Mouse (Mus musculus) heart, embryonic 15.5 days (tissue): Measurements from ENCODE around the gene Zbtb1. TPM values are rescaled to one million over a fixed set of nuclear protein-coding genes. Genes with fewer than 3 reads are reported as not detected.

Experiments used
- ATAC-seq: fragments of 200-750 bp; cut with Nextera tagmentation; replicated peaks from 2 replicates; pipeline ENCODE4 v1.8.0; 2017; ENCODE audit warnings: low read depth, moderate TSS enrichment; ENCODE audit not compliant: insufficient number of reproducible peaks, insufficient read depth, low FRiP score
- H3K27ac ChIP-seq: fragments of 300-500 bp; sonication (generic); 2 replicates; pipeline ENCODE4 v1.5.1; 2015; ENCODE audit warnings: mild to moderate bottlenecking, inconsistent platforms
- H3K27me3 ChIP-seq: fragments of 300-500 bp; sonication (generic); 2 replicates; pipeline ENCODE4 v1.6.1; 2015; ENCODE audit warnings: inconsistent platforms
- H3K36me3 ChIP-seq: fragments of 300-500 bp; sonication (generic); 2 replicates; pipeline ENCODE4 v1.6.1; 2015; ENCODE audit warnings: mild to moderate bottlenecking, inconsistent platforms
- H3K4me1 ChIP-seq: fragments of 300-500 bp; sonication (generic); replicated peaks from 2 replicates; pipeline ENCODE4 v1.6.1; 2015; ENCODE audit warnings: inconsistent platforms
- H3K4me2 ChIP-seq: fragments of 300-500 bp; sonication (generic); 2 replicates; pipeline ENCODE4 v1.6.1; 2015; ENCODE audit warnings: inconsistent platforms, mild to moderate bottlenecking, moderate library complexity
- H3K4me3 ChIP-seq: fragments of 300-500 bp; sonication (generic); 2 replicates; pipeline ENCODE4 v1.5.1; 2015; ENCODE audit warnings: mild to moderate bottlenecking, inconsistent platforms
- H3K9ac ChIP-seq: fragments of 300-500 bp; sonication (generic); 2 replicates; pipeline ENCODE4 v1.6.1; 2015; ENCODE audit warnings: mild to moderate bottlenecking, inconsistent platforms
- H3K9me3 ChIP-seq: fragments of 300-500 bp; sonication (generic); replicated peaks from 2 replicates; pipeline ENCODE4 v1.6.1; 2016; ENCODE audit warnings: inconsistent platforms
- WGBS: fragments of 180-500 bp; shearing (Covaris S2); methylation state at CpG from one replicate; pipeline ENCODE4 v1.1.7; 2015; ENCODE audit warnings: mixed read lengths; 5-methylcytosine and 5-hydroxymethylcytosine counted together
- polyA plus RNA-seq: library from polyadenylated mRNA; unstranded; fragments of >200 nt; fragmentation: Nextera tagmentation; extraction: Ambion mirVana; gene quantifications from 2 replicates; pipeline ENCODE4 v1.2.1, GENCODE M21; 2015

Gene Zbtb1
- polyA plus RNA-seq, 1 experiment from 2014 or later, result 5.7 TPM

GRCm38 (mm10) chr12:76388794-76389193 lies 18.7 kb downstream of the Zbtb1 start:
- ATAC-seq, result no peak
- Histone ChIP-seq H3K4me1 (no peaks in the 10 kb centered on the region), H3K9me3 (no peaks in the 10 kb centered on the region), H3K4me3 (no peak overlapping the region), H3K9ac (no peak overlapping the region), H3K27me3 (no peaks in the 10 kb centered on the region), H3K27ac (no peak overlapping the region), H3K4me2 (no peak overlapping the region), H3K36me3 (peaks cover 35% of the 10 kb centered on the region; the same call in 1 of the 2 replicates)
- WGBS, result 90% methylated on average over 11 of the region's 11 CpGs

DNA sequence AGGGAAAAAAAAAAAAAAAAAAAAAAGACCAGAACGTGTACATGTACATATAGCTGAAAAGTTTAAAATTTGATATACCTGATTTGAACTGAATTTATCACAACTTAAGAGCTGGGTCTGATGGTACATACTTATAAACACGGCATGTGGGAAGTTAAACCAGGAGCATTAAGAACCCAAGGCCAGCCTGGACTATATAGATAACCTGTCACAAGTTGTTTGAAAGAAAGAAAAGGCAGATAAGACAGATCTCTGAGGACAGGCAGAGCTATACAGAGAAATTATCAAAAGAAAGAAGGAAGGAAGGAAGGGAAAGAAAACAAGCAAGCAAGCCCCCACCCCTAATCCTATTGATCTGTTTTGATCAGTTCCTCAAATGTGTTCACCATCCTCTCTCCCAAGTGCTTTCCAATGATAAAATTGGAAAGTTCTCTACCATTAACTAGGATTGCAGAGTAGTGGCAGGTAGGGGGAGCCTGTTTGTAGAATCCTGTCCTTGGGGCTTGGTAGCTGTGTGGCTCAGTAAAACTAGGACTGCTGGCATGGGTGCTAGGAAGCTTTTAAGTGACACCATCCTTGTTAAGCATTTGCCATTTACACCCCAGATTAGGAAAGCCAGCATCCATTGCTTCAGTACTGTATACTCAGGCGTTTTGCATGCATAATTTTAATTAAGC lies 21.7 kb downstream of the Zbtb1 start:
- ATAC-seq, result no peak
- Histone ChIP-seq H3K4me3 (no peak overlapping the region), H3K27me3 (no peaks in the 10 kb centered on the region), H3K4me1 (no peaks in the 10 kb centered on the region), H3K9me3 (no peaks in the 10 kb centered on the region), H3K27ac (no peak overlapping the region), H3K36me3 (peaks cover 16% of the 10 kb centered on the region; the same call in 1 of the 2 replicates), H3K9ac (no peak overlapping the region), H3K4me2 (no peak overlapping the region)
- 73% methylated on average over 3 of the region's 3 CpGs for WGBS

DNA sequence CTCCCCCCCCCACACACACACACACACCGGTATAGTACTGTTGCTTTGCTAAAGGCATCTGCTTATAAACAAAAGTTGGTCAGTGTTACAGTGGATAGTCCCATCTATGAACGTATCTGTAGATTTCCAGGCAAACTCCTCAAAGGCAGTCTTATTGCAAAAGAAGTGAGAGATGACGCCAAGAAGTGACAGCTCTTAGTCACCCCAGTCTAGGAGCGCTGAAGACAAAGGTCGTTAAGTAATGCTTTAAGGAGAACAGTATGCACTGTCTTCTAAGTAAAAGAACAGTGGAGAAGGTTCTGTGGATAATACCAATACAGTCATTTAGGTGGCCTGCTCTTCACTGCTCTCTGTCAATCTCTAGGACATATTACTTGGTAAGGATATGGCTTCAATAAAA lies 22.9 kb downstream of the Zbtb1 start:
- WGBS, result 78% methylated on average over 5 of the region's 5 CpGs
- Histone ChIP-seq H3K4me2 (no peak overlapping the region), H3K27ac (no peak overlapping the region), H3K4me1 (no peaks in the 10 kb centered on the region), H3K9me3 (no peaks in the 10 kb centered on the region), H3K36me3 (peaks cover 11% of the 10 kb centered on the region), H3K9ac (no peak overlapping the region), H3K4me3 (no peak overlapping the region), H3K27me3 (no peaks in the 10 kb centered on the region)
- no peak for ATAC-seq

DNA sequence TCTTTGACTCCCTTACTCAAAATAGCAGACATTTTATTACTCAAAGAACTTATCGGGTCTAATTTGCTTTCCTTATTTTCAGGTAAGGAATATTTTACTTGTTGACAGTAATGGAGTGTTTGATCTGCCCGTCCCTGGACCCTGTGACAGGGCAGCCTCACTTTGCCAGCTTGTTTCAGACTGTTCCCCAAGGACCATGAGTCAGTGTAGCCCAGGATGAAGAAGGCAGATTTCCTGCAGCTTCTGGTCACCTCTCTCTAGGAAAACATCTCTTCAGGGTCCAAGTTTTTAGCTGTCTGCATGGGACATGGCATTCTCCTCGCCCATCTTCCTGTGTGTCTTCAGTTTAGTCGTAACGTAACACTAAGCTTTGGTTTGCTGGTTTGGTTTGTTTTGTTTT lies 27.2 kb downstream of the Zbtb1 start:
- no peak overlapping the region for H3K4me2 ChIP-seq
- no peak overlapping the region for H3K4me3 ChIP-seq
- H3K36me3 ChIP-seq, result no peaks in the 10 kb centered on the region; the same call in 1 of the 2 replicates
- H3K4me1 ChIP-seq, result 0 out of 2 replicates have a peak, but pooled peaks cover 3% of the 10 kb centered on the region
- no peaks in the 10 kb centered on the region for H3K9me3 ChIP-seq
- WGBS, result 85% methylated on average over 5 of the region's 5 CpGs
- H3K27ac ChIP-seq, result no peak overlapping the region
- no peak for ATAC-seq
- no peaks in the 10 kb centered on the region for H3K27me3 ChIP-seq
- no peak overlapping the region for H3K9ac ChIP-seq

DNA sequence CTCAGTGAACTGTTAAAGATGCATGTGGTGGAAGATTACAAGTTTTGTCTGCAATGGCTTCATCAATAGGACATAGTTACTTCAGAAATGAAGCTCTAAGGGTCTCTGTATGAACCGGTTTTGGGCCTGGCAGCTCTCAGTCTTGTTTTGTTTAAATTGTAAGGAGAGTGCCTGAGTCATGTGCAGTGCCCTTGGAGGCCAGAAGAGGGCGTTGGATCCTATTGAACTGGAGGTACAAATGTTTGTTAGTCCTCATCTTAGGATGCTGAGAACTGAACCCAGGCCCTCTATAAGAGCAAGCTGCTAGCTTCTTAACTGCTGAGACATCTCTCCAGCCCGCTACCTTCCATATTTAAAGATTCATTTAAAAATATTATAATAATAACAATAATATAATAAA lies 31.6 kb downstream of the Zbtb1 start:
- no peaks in the 10 kb centered on the region for H3K9me3 ChIP-seq
- no peak overlapping the region for H3K4me2 ChIP-seq
- peaks cover 18% of the 10 kb centered on the region for H3K27me3 ChIP-seq
- no peak overlapping the region for H3K4me3 ChIP-seq
- no peak for ATAC-seq
- peaks cover 28% of the 10 kb centered on the region for H3K4me1 ChIP-seq
- no peak overlapping the region for H3K9ac ChIP-seq
- WGBS, result 60% methylated on average over 3 of the region's 3 CpGs
- H3K27ac ChIP-seq, result no peak overlapping the region
- no peaks in the 10 kb centered on the region; the same call in 1 of the 2 replicates for H3K36me3 ChIP-seq

DNA sequence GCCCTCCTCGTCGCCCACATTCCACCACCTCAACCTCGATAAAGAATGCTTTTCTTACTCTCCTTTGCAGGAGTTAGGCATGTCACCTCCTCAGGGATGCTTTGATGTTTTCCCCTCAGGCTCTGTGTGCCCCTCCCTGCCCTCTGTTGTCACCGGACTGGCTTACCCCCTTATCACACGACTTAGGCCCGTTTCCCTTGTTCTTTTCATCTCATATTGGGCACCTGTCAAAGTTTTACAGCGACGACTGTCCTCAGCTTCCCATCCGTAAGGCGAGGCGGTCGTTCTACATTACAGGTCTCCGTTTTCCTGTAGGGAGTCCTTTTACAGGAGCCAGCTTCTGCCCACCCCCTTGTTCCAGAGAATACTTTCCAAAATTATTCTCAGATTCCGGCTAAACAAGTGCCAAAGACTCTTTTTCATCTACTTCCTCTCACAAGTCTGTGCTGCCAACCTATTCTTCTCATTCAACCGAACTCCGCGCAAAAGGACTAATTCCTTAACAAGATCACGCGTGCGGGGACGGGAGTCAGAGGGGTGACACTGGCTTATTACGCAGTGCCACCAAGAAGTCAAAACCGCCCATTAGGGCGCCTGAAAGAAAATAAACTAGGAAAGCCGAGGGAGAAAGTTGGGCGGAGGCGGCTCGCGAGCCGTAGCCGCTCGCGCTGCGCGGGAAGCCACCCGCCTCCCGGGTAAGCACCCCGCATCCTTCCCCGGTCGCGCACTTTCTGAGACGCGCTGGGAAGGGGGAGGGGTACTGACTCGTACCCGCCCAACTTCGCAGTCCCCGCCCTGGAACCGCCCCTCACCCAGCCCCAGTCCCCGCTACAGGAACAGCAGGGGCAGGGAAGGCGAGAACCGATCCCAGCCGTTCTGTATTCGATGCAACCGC lies 33.2 kb downstream of the Zbtb1 start:
- Histone ChIP-seq H3K4me3 (peak overlapping the region; percentile 79), H3K9ac (peak overlapping the region; percentile 82), H3K27ac (peak overlapping the region; percentile 99), H3K27me3 (peaks cover 24% of the 10 kb centered on the region), H3K4me1 (peaks cover 28% of the 10 kb centered on the region), H3K4me2 (peak overlapping the region; percentile 94), H3K36me3 (no peaks in the 10 kb centered on the region; the same call in 1 of the 2 replicates), H3K9me3 (no peaks in the 10 kb centered on the region)
- WGBS, result 1% methylated on average over 51 of the region's 54 CpGs
- peak; percentile 88 for ATAC-seq

GRCm38 (mm10) chr12:76403886-76404537 lies 33.9 kb downstream of the Zbtb1 start, which contains the start of gene Hspa2:
Gene Hspa2, plus strand, starts transcription at chr12:76404176.
- Histone ChIP-seq H3K36me3 (no peaks in the 10 kb centered on the region), H3K4me1 (peaks cover 26% of the 10 kb centered on the region), H3K27ac (peak within 1 kb of the TSS; percentile 99), H3K4me3 (peak within 1 kb of the TSS; percentile 79), H3K9me3 (no peaks in the 10 kb centered on the region), H3K4me2 (peak within 1 kb of the TSS; percentile 94), H3K9ac (peak within 1 kb of the TSS; percentile 82), H3K27me3 (peaks cover 24% of the 10 kb centered on the region)
- WGBS, result under 1% methylated on average over 54 of the region's 54 CpGs
- peak; percentile 97 for ATAC-seq

DNA sequence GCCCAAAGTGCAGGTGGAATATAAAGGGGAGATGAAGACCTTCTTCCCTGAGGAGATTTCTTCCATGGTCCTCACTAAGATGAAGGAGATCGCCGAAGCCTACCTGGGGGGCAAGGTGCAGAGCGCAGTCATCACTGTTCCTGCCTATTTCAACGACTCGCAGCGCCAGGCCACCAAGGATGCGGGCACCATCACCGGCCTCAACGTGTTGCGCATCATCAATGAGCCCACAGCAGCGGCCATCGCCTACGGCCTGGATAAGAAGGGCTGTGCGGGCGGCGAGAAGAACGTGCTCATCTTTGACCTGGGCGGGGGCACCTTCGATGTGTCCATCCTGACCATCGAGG lies 34.7 kb downstream of the Zbtb1 start:
- ATAC-seq, result no peak
- peak overlapping the region; percentile 94 for H3K4me2 ChIP-seq

GRCm38 (mm10) chr12:76405183-76405970 lies 35.3 kb downstream of the Zbtb1 start:
- no peak for ATAC-seq
- 4% methylated on average over 64 of the region's 64 CpGs for WGBS
- Histone ChIP-seq H3K4me1 (peaks cover 26% of the 10 kb centered on the region), H3K4me3 (peak overlapping the region; percentile 79), H3K36me3 (no peaks in the 10 kb centered on the region), H3K27me3 (peaks cover 24% of the 10 kb centered on the region), H3K9ac (peak overlapping the region; percentile 35; the same call in 1 of the 2 replicates), H3K9me3 (no peaks in the 10 kb centered on the region), H3K4me2 (peak overlapping the region; percentile 94), H3K27ac (no peak overlapping the region)

More for the DNA sequence above, 34.7 kb downstream of the Zbtb1 start:
- Histone ChIP-seq H3K9me3 (no peaks in the 10 kb centered on the region), H3K27me3 (peaks cover 24% of the 10 kb centered on the region), H3K27ac (no peak overlapping the region), H3K4me3 (peak overlapping the region; percentile 79), H3K36me3 (no peaks in the 10 kb centered on the region), H3K4me1 (peaks cover 26% of the 10 kb centered on the region), H3K9ac (peak overlapping the region; percentile 35)
- 11% methylated on average over 20 of the region's 20 CpGs for WGBS

DNA sequence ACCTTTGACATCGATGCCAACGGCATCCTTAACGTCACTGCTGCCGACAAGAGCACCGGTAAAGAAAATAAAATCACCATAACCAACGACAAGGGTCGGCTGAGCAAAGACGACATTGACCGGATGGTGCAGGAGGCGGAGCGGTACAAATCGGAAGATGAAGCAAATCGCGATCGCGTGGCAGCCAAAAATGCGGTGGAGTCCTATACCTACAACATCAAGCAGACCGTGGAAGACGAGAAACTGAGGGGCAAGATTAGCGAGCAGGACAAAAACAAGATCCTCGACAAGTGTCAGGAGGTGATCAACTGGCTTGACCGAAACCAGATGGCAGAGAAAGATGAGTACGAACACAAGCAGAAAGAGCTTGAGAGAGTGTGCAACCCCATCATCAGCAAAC lies 35.9 kb downstream of the Zbtb1 start:
- Histone ChIP-seq H3K36me3 (no peaks in the 10 kb centered on the region), H3K9ac (peak overlapping the region; percentile 17; the same call in 1 of the 2 replicates), H3K27ac (no peak overlapping the region), H3K4me1 (peaks cover 26% of the 10 kb centered on the region), H3K4me2 (peak overlapping the region; percentile 94), H3K27me3 (peaks cover 24% of the 10 kb centered on the region), H3K9me3 (no peaks in the 10 kb centered on the region), H3K4me3 (peak overlapping the region; percentile 79)
- no peak for ATAC-seq
- WGBS, result 4% methylated on average over 23 of the region's 23 CpGs
